Mouse (Mus musculus) liver, embryonic 16.5 days (tissue): Measurements from ENCODE around the gene Zfp746. TPM values are rescaled to one million over a fixed set of nuclear protein-coding genes. Genes with fewer than 3 reads are reported as not detected.
A peak's percentile ranks its signal among the peaks of the same experiment; 100 is the strongest.

Experiments
- ATAC-seq: fragments of 200-750 bp; cut with Nextera tagmentation; 2 replicates; pipeline ENCODE4 v1.8.0; 2017; ENCODE audit warnings: low read depth, mild to moderate bottlenecking, moderate number of reproducible peaks, moderate library complexity
- H3K27ac ChIP-seq: fragments of 300-500 bp; sonication (generic); 2 replicates; pipeline ENCODE4 v1.5.1; 2014; ENCODE audit warnings: mild to moderate bottlenecking, low read length
- H3K27me3 ChIP-seq: fragments of 300-500 bp; sonication (generic); 2 replicates; pipeline ENCODE4 v1.6.1; 2014; ENCODE audit warnings: low read depth, low read length, mixed read lengths; ENCODE audit not compliant: control insufficient read depth, insufficient read depth
- H3K36me3 ChIP-seq: fragments of 300-500 bp; sonication (generic); 2 replicates; pipeline ENCODE4 v1.6.1; 2014; ENCODE audit warnings: mild to moderate bottlenecking; ENCODE audit not compliant: control insufficient read depth, insufficient read depth
- H3K4me1 ChIP-seq: fragments of 300-500 bp; sonication (generic); 2 replicates; pipeline ENCODE4 v1.6.1; 2014; ENCODE audit warnings: low read depth, low read length, mixed read lengths; ENCODE audit not compliant: control insufficient read depth
- H3K4me2 ChIP-seq: fragments of 300-500 bp; sonication (generic); 2 replicates; pipeline ENCODE4 v1.6.1; 2014; ENCODE audit warnings: low read depth, low read length, mixed read lengths
- H3K4me3 ChIP-seq: fragments of 300-500 bp; sonication (generic); 2 replicates; pipeline ENCODE4 v1.5.1; 2014; ENCODE audit warnings: low read depth, mild to moderate bottlenecking, low read length
- H3K9ac ChIP-seq: fragments of 300-500 bp; sonication (generic); 2 replicates; pipeline ENCODE4 v1.6.1; 2014; ENCODE audit warnings: low read depth, low read length
- H3K9me3 ChIP-seq: fragments of 300-500 bp; sonication (generic); replicated peaks from 2 replicates; pipeline ENCODE4 v1.6.1; 2016; ENCODE audit warnings: low read length; ENCODE audit not compliant: control insufficient read depth
- WGBS: fragments of 180-500 bp; shearing (Covaris S2); extraction: QIAGEN DNeasy Blood & Tissue Kit; methylation state at CpG from one replicate; pipeline ENCODE4 v1.1.7; 2014; ENCODE audit not compliant: insufficient replicate concordance; 5-methylcytosine and 5-hydroxymethylcytosine counted together
- microRNA-seq: library from miRNA; unstranded; fragments of <30 nt; microRNA quantifications from one replicate; pipeline ENCODE4, GENCODE M21; 2016
- polyA plus RNA-seq: library from polyadenylated mRNA; unstranded; fragments of >200 nt; fragmentation: Nextera tagmentation; extraction: Ambion mirVana; gene quantifications from 2 replicates; pipeline ENCODE4 v1.2.1, GENCODE M21; 2015

The Zfp746 gene
- polyA plus RNA-seq, 1 experiment from 2014 or later = 2.4 TPM

GRCm38 (mm10) chr6:48022672-48023071 is 63.7 kb downstream of the Zfp746 start:
- no peak for ATAC-seq
- Histone ChIP-seq H3K4me3 (no peak overlapping the region), H3K4me1 (no peaks in the 10 kb centered on the region), H3K4me2 (no peak overlapping the region), H3K27ac (no peak overlapping the region), H3K9me3 (no peaks in the 10 kb centered on the region), H3K36me3 (peaks cover 27% of the 10 kb centered on the region), H3K9ac (no peak overlapping the region), H3K27me3 (no peaks in the 10 kb centered on the region)
- WGBS = 61% methylated on average over 2 of the region's 2 CpGs

GRCm38 (mm10) chr6:48021678-48022077 is 64.7 kb downstream of the Zfp746 start:
- Histone ChIP-seq H3K4me1 (no peaks in the 10 kb centered on the region), H3K9ac (no peak overlapping the region), H3K27ac (no peak overlapping the region), H3K27me3 (no peaks in the 10 kb centered on the region), H3K4me3 (no peak overlapping the region), H3K4me2 (no peak overlapping the region), H3K9me3 (no peaks in the 10 kb centered on the region), H3K36me3 (peaks cover 27% of the 10 kb centered on the region)
- no peak for ATAC-seq
- WGBS = 64% methylated on average over 1 of the region's 1 CpGs

DNA sequence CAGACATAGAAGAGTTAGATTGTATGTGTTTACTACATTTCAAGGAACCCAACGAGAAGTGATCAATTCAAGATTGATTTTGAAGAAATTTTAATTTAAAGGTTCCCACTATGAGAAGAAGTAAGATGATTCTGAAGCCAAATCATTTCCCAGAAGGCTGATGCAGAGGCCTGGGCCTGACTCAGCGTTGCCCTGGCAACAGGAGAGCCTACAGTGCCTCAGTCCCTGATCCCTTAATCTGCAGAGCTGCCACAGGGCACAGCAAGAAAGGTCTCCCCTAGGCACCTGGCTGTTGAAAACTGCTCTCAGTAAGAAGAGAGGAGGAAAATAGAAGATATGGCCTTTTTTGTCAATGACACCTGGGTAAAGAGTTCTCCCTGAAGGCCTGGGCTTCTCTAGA is 66.4 kb downstream of the Zfp746 start:
- peaks cover 12% of the 10 kb centered on the region for H3K36me3 ChIP-seq
- H3K4me2 ChIP-seq = no peak overlapping the region
- no peak overlapping the region for H3K4me3 ChIP-seq
- H3K9ac ChIP-seq = no peak overlapping the region
- no peaks in the 10 kb centered on the region for H3K9me3 ChIP-seq
- H3K27me3 ChIP-seq = no peaks in the 10 kb centered on the region
- no peak for ATAC-seq
- H3K27ac ChIP-seq = no peak overlapping the region
- peaks cover 3% of the 10 kb centered on the region; the same call in 1 of the 2 replicates for H3K4me1 ChIP-seq
- 76% methylated on average over 2 of the region's 2 CpGs for WGBS

DNA sequence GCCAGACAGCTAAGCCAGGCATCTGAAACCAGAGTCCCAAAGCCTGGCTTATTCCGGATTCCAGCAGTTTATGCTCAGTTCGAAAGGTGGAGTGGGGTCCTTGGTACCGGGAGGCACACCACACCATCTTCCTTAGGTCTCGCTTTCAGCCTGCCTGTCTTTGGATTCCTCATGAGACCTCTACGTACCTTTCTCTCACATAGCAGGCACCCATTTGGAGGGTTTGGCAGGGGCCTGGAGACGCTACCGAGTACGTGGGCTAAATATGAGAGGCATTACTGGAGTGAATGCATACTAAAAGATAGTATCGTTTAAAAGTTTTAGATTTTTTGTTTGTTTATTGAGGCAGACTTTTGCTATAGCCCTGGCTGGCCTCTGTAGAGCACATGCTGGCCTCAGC is 69.6 kb downstream of the Zfp746 start:
- H3K36me3 ChIP-seq = no peaks in the 10 kb centered on the region
- H3K27ac ChIP-seq = no peak overlapping the region
- H3K4me1 ChIP-seq = peaks cover 3% of the 10 kb centered on the region; the same call in 1 of the 2 replicates
- H3K27me3 ChIP-seq = no peaks in the 10 kb centered on the region
- H3K4me3 ChIP-seq = no peak overlapping the region
- 75% methylated on average over 9 of the region's 9 CpGs for WGBS
- no peaks in the 10 kb centered on the region for H3K9me3 ChIP-seq
- H3K9ac ChIP-seq = no peak overlapping the region
- no peak for ATAC-seq
- no peak overlapping the region for H3K4me2 ChIP-seq

GRCm38 (mm10) chr6:48016090-48016521 is 70.3 kb downstream of the Zfp746 start:
- H3K4me1 ChIP-seq = peaks cover 3% of the 10 kb centered on the region; the same call in 1 of the 2 replicates
- H3K9me3 ChIP-seq = no peaks in the 10 kb centered on the region
- no peak overlapping the region for H3K27ac ChIP-seq
- peak; percentile 88 for ATAC-seq
- H3K9ac ChIP-seq = peak overlapping the region; percentile 28
- H3K36me3 ChIP-seq = no peaks in the 10 kb centered on the region
- no peaks in the 10 kb centered on the region for H3K27me3 ChIP-seq
- under 1% methylated on average over 24 of the region's 24 CpGs for WGBS
- H3K4me2 ChIP-seq = peak overlapping the region; percentile 65
- H3K4me3 ChIP-seq = peak overlapping the region; percentile 43

Small RNA genes within 50 kb of the gene (microRNA-seq; reads per million reads assigned to microRNA genes)
- not detected for gene Gm24563

Other genes with a start within 250 kb of the Zfp746 start
- 2.4 and 2.7 TPM in 2 replicates for gene Zfp282, start 209.4 kb downstream of the Zfp746 start, polyA plus RNA-seq
- gene Zfp212, start 166.1 kb downstream of the Zfp746 start, polyA plus RNA-seq = 5.6 and 6.0 TPM in 2 replicates
- 1.9 and 2.2 TPM in 2 replicates for gene Zfp956, start 133.2 kb downstream of the Zfp746 start, polyA plus RNA-seq
- 1.5 and 1.6 TPM in 2 replicates for gene Zfp777, start 37.7 kb downstream of the Zfp746 start, polyA plus RNA-seq